Mouse (Mus musculus): ENCODE results near the gene Akr1cl. TPM values are rescaled to one million over a fixed set of nuclear protein-coding genes. Genes with fewer than 3 reads are reported as not detected.

Gene Akr1cl
- polyA plus RNA-seq, 1 experiment from 2014 or later: 0.64 TPM

DNA sequence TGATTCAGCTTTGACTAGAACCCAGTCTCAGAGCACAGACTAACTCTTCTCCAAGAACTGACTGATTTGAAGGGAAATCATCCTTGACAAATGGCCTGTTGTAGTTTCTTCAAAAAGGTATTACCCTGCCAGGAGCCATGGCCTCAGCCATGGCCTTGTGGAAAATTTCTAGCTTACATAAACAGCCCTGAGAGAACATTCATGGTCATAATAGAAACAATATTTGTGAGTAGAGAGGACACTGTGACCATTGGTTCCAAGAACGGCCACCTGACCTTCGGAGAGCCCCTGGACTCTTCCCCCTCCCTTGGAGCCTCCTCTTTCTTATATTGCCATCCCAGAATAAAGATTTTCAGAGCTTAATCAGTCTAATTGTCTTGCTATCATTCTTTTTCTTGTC, 10.9 kb upstream of the Akr1cl start:
- Histone ChIP-seq H3K4me2 (no peak overlapping the region), H3K9ac (no peak overlapping the region), H3K27me3 (no peaks in the 10 kb centered on the region), H3K9me3 (replicated peaks) (no peaks in the 10 kb centered on the region), H3K36me3 (no peaks in the 10 kb centered on the region), H3K4me3 (no peak overlapping the region), H3K4me1 (replicated peaks) (no peaks in the 10 kb centered on the region), H3K27ac (no peak overlapping the region)
- no peak for ATAC-seq (replicated peaks; ENCODE audit: insufficient number of reproducible peaks, insufficient read depth, low FRiP score, low read depth)
- 79% methylated on average over 2 of the region's 2 CpGs for WGBS

DNA sequence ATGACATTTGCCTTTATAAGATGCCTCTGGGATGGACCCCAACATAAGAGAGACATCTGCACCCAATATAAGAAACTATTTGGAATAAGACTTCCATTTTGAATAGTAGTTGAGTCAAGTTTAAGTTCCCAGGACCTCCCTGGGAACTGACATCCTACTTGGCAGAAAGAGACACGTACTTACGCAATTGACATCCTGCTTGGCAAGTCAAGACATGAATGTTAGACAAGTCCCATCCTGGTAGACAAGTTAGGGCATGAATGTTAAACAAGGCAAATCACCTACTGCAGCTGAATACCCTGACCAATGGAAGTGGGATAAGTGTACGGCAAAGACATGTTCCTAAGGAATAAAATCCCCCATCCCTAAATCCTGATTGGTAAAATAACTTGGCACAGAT, 9.3 kb upstream of the Akr1cl start:
- Histone ChIP-seq H3K9me3 (replicated peaks) (no peaks in the 10 kb centered on the region), H3K9ac (no peak overlapping the region), H3K27ac (no peak overlapping the region), H3K4me1 (replicated peaks) (no peaks in the 10 kb centered on the region), H3K4me2 (no peak overlapping the region), H3K27me3 (no peaks in the 10 kb centered on the region), H3K4me3 (no peak overlapping the region), H3K36me3 (no peaks in the 10 kb centered on the region)
- ATAC-seq (replicated peaks; ENCODE audit: insufficient number of reproducible peaks, insufficient read depth, low FRiP score, low read depth): no peak
- 90% methylated on average over 3 of the region's 3 CpGs for WGBS

DNA sequence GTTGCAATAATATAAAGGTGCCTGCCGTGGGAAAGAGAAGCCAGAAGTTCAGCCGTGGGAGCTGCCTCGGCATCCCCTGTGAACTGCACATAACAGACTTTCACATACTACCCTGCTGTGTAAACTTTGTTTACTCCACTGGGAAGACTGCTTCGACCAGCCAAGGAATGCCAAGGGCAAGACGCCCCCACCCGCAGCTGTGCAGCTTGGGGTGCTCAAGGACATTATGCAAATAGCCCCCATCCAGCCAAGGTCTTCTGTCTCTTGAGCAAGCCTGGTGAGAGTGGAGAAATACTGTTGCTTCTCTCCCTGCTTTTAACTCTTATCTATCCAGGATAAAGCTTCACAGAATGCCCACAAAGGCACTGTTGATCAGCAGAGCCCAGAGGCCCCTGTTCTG, 8.2 kb upstream of the Akr1cl start:
- no peaks in the 10 kb centered on the region for H3K27me3 ChIP-seq
- no peak overlapping the region for H3K27ac ChIP-seq
- no peak overlapping the region for H3K9ac ChIP-seq
- no peak overlapping the region for H3K4me2 ChIP-seq
- no peak overlapping the region for H3K4me3 ChIP-seq
- H3K4me1 ChIP-seq (replicated peaks): no peaks in the 10 kb centered on the region
- H3K36me3 ChIP-seq: no peaks in the 10 kb centered on the region
- 64% methylated on average over 6 of the region's 6 CpGs for WGBS
- no peak for ATAC-seq (replicated peaks; ENCODE audit: insufficient number of reproducible peaks, insufficient read depth, low FRiP score, low read depth)
- H3K9me3 ChIP-seq (replicated peaks): no peaks in the 10 kb centered on the region

DNA sequence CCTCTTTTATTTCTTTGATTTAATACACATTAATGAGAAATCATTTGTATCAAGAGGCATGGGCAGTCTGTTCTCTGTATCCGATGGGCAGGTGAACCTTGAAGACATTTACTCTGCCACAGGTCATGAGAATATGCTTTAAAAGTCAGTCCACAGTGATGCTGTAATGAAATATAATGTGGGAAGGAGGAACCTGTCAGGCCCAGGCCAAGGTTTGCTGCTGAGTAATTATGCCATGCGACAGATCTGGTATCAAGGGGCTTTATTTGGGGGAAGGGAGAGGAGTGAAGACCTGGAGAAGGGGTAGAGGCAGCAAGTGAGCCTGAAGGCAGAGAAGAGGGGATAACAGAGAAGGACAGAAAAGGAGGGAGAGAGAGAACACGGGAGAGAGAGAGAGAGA, 7.1 kb upstream of the Akr1cl start:
- Histone ChIP-seq H3K9ac (no peak overlapping the region), H3K4me1 (replicated peaks) (no peaks in the 10 kb centered on the region), H3K36me3 (no peaks in the 10 kb centered on the region), H3K9me3 (replicated peaks) (no peaks in the 10 kb centered on the region), H3K4me3 (no peak overlapping the region), H3K27me3 (no peaks in the 10 kb centered on the region), H3K27ac (no peak overlapping the region), H3K4me2 (no peak overlapping the region)
- 75% methylated on average over 3 of the region's 3 CpGs for WGBS
- ATAC-seq (replicated peaks; ENCODE audit: insufficient number of reproducible peaks, insufficient read depth, low FRiP score, low read depth): no peak

DNA sequence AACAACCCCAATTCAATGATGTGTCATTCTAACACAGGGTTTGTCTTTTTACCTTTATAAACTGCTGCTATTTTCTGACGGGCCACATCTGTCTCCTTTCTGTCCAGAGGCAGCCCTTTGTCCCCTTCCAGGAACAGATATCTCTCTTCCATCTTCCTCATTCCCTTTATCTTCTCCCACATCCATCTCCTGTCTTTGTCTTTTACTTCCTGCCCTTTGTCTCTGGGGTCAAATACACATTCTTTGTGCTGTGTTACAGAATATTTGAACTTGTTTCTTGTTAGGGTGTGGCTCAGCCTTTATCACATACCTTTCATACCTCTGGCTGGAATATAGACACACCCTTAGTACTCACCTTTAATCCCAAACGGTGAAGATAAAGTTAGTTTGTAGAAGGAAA, 5.0 kb upstream of the Akr1cl start:
- Histone ChIP-seq H3K4me1 (replicated peaks) (no peaks in the 10 kb centered on the region), H3K36me3 (no peaks in the 10 kb centered on the region), H3K27me3 (no peaks in the 10 kb centered on the region), H3K27ac (no peak overlapping the region), H3K4me3 (no peak overlapping the region), H3K9me3 (replicated peaks) (no peaks in the 10 kb centered on the region), H3K4me2 (no peak overlapping the region), H3K9ac (no peak overlapping the region)
- 52% methylated on average over 2 of the region's 2 CpGs for WGBS
- ATAC-seq (replicated peaks; ENCODE audit: insufficient number of reproducible peaks, insufficient read depth, low FRiP score, low read depth): no peak

DNA sequence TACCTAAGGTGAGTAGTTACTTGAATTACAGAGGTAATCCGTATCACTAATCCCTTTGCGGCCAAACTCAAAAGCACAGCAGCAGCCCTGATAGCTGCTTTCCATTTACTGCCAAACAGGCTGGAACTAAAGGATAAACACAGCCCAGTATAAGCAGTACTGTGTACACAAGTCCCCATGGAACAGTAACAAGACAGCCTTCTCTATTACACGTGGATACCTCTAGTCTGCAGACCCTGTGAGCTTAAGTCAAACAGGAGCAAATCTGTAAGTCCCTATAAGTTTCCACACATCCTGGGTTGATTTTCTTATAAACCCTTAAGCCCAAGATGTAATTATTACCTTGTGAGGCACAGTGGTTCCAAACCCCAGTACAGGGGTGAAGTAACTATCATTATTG, 3.0 kb upstream of the Akr1cl start:
- no peak overlapping the region for H3K4me2 ChIP-seq
- H3K27ac ChIP-seq: no peak overlapping the region
- no peak overlapping the region for H3K4me3 ChIP-seq
- no peaks in the 10 kb centered on the region for H3K9me3 ChIP-seq (replicated peaks)
- no peaks in the 10 kb centered on the region for H3K36me3 ChIP-seq
- no peaks in the 10 kb centered on the region for H3K4me1 ChIP-seq (replicated peaks)
- 44% methylated on average over 3 of the region's 3 CpGs for WGBS
- no peak overlapping the region for H3K9ac ChIP-seq
- ATAC-seq (replicated peaks; ENCODE audit: insufficient number of reproducible peaks, insufficient read depth, low FRiP score, low read depth): no peak
- no peaks in the 10 kb centered on the region for H3K27me3 ChIP-seq

DNA sequence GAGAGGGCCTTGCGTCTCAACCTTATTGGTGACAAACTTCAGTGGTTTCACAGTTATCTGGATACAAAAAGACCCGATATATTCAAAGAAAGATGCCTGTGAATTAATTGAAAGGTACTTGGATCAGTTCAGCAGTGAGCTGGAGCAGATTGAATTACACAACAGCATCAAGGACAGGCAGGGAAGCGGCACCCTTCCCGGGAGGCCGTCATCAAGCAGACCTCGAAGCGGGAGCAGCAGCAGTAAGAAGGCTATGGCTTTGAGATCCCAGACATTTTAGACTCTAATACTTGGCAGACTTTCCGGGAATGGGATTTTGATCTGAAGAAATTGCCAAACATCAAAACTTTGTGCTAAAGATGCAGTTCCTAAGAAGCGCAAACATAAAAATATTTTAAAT, 4.4 kb downstream of the Akr1cl start:
- 65% methylated on average over 9 of the region's 9 CpGs for WGBS
- ATAC-seq (replicated peaks; ENCODE audit: insufficient number of reproducible peaks, insufficient read depth, low FRiP score, low read depth): no peak
- no peak overlapping the region for H3K4me3 ChIP-seq

DNA sequence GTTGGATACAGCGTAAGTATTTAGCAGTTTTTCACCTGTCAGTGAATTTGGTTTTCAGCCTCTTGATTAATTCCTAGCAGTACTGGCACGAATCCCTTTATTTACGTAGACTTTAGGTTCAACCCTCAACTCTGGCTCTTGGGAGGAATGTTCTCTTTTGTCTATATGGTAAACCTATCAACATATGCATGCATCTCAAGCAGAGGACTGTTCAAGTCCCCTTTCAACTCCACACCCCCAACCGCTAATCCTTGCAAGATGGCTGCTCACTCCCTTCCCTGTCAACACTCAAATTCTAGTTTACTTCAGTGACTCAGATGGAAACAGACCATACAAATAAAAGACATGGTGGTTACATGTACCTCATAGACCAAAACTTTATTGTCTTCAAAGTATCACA, 19.8 kb downstream of the Akr1cl start:
- H3K4me1 ChIP-seq (replicated peaks): no peaks in the 10 kb centered on the region
- ATAC-seq (replicated peaks; ENCODE audit: insufficient number of reproducible peaks, insufficient read depth, low FRiP score, low read depth): no peak
- H3K36me3 ChIP-seq: no peaks in the 10 kb centered on the region
- H3K4me3 ChIP-seq: no peak overlapping the region
- H3K4me2 ChIP-seq: no peak overlapping the region
- H3K9me3 ChIP-seq (replicated peaks): no peaks in the 10 kb centered on the region
- no peak overlapping the region for H3K27ac ChIP-seq
- 85% methylated on average over 4 of the region's 4 CpGs for WGBS
- no peaks in the 10 kb centered on the region for H3K27me3 ChIP-seq
- no peak overlapping the region for H3K9ac ChIP-seq

More for the DNA sequence above, 4.4 kb downstream of the Akr1cl start:
- Histone ChIP-seq H3K36me3 (no peaks in the 10 kb centered on the region), H3K4me2 (no peak overlapping the region), H3K27me3 (no peaks in the 10 kb centered on the region), H3K4me1 (replicated peaks) (no peaks in the 10 kb centered on the region), H3K27ac (no peak overlapping the region), H3K9ac (no peak overlapping the region), H3K9me3 (replicated peaks) (no peaks in the 10 kb centered on the region)

DNA sequence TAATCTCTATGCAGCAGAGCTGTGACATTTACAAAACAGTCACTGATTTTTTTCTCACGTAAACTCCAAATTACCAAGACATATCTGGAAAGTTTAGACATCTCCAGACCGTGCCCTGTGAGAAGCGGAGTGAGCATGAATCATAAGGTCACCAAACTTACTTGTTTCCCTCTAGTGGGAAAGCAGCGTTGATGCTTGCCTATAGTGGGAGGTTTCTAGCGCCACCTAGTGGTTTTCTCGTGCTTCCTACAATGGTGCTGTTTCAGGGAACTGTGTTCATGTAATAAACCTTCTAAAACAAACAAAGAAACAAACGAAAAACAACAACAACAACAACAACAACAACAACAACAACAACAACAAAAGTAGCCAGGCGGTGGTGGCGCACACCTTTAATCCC, 22.4 kb downstream of the Akr1cl start:
- no peaks in the 10 kb centered on the region for H3K27me3 ChIP-seq
- H3K9ac ChIP-seq: no peak overlapping the region
- no peaks in the 10 kb centered on the region for H3K36me3 ChIP-seq
- ATAC-seq (replicated peaks; ENCODE audit: insufficient number of reproducible peaks, insufficient read depth, low FRiP score, low read depth): no peak
- no peak overlapping the region for H3K4me3 ChIP-seq
- no peak overlapping the region for H3K4me2 ChIP-seq
- H3K4me1 ChIP-seq (replicated peaks): no peaks in the 10 kb centered on the region
- no peaks in the 10 kb centered on the region for H3K9me3 ChIP-seq (replicated peaks)
- 10% methylated on average over 9 of the region's 9 CpGs for WGBS
- no peak overlapping the region for H3K27ac ChIP-seq

DNA sequence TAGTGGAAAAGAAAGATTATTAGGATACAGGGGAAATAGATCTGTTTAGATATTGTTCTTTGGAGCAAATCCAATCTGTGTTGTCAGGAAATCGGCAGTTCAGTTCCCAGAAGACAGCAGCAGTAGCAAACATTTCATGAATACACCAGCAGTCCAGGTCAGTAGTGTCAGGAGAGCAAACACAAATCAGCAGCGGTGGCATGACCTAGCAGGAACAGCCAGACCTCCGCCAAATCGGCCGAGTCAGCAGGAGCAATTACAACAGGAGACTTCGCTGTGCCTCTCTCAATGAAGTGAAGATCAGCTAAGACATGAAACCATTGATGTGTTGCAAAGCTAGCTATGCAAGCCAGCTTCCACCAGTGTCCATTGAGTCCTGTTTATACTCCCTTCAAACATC, 27.0 kb downstream of the Akr1cl start:
- no peak overlapping the region for H3K4me3 ChIP-seq
- H3K9ac ChIP-seq: no peak overlapping the region
- no peak overlapping the region for H3K27ac ChIP-seq
- no peaks in the 10 kb centered on the region for H3K27me3 ChIP-seq
- H3K9me3 ChIP-seq (replicated peaks): no peaks in the 10 kb centered on the region
- ATAC-seq (replicated peaks; ENCODE audit: insufficient number of reproducible peaks, insufficient read depth, low FRiP score, low read depth): no peak
- no peaks in the 10 kb centered on the region for H3K36me3 ChIP-seq
- 86% methylated on average over 6 of the region's 6 CpGs for WGBS
- H3K4me1 ChIP-seq (replicated peaks): no peaks in the 10 kb centered on the region
- H3K4me2 ChIP-seq: no peak overlapping the region

DNA sequence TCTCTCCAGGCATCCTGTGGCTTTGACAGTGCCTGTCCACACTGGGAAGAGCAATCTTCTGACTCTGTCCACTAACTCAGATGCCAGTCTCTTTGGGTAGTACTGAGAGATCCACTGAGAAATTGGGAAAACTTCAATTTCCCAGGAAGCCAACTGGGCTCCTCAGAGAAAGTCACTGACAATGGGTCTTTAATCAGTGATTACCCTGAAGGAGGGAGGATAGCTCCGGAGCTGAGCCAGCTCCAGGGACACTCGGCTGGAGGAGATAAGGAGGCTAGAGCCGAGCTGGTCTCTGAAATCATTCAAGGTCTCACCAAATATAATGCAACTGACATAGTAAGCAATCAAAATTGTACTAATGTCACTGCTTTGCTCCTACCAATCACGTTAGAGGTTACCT, 28.0 kb downstream of the Akr1cl start:
- 35% methylated on average over 4 of the region's 4 CpGs for WGBS

DNA sequence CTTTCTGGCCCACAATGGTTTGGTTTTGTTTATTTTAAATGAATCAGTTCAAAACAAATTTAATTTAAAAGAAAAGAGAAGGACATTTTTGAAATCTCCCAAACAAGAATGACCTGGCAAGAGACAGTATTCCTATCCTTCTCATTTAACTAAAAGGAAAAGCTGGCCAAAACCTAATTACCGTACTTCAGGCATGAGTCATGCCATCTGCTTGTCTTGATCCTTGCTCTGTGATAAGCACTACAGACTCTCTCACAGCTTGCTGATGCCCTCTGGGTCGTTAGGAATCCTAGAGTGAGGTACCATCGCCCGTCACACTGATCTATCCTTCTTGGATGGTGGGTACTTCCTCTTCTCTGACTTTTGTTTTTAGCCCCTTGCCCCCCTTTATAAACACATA, 39.4 kb downstream of the Akr1cl start:
- no peaks in the 10 kb centered on the region for H3K36me3 ChIP-seq
- WGBS: 64% methylated on average over 4 of the region's 4 CpGs
- no peaks in the 10 kb centered on the region for H3K27me3 ChIP-seq
- no peak overlapping the region for H3K9ac ChIP-seq
- H3K4me2 ChIP-seq: no peak overlapping the region
- no peak overlapping the region for H3K27ac ChIP-seq
- H3K4me3 ChIP-seq: no peak overlapping the region
- no peaks in the 10 kb centered on the region for H3K4me1 ChIP-seq (replicated peaks)
- no peak for ATAC-seq (replicated peaks; ENCODE audit: insufficient number of reproducible peaks, insufficient read depth, low FRiP score, low read depth)
- no peaks in the 10 kb centered on the region for H3K9me3 ChIP-seq (replicated peaks)

More for the DNA sequence above, 28.0 kb downstream of the Akr1cl start:
- no peak for ATAC-seq (replicated peaks; ENCODE audit: insufficient number of reproducible peaks, insufficient read depth, low FRiP score, low read depth)
- Histone ChIP-seq H3K9me3 (replicated peaks) (no peaks in the 10 kb centered on the region), H3K36me3 (no peaks in the 10 kb centered on the region), H3K4me1 (replicated peaks) (no peaks in the 10 kb centered on the region), H3K9ac (no peak overlapping the region), H3K27ac (no peak overlapping the region), H3K4me3 (no peak overlapping the region), H3K4me2 (no peak overlapping the region), H3K27me3 (no peaks in the 10 kb centered on the region)

DNA sequence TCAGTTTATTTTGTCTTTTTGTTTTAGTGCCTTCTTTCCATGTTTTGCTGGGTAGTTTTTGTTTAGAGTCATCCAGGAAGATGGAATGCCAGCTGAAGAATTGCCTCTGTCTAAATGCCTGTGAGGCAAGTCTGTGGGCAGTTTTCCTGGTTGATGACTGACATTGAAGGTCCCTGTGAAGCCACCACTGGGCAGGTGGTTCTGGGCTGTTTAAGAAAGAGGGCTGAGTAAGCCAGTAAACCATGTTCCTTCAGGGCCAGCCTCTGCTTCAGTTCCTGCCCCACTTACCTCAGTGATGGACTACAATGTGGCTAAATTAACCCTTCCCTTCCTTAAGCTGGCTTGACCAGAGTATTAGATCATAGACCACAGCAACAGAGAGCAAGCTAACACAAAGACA, 44.4 kb downstream of the Akr1cl start:
- no peak overlapping the region for H3K4me2 ChIP-seq
- no peak for ATAC-seq (replicated peaks; ENCODE audit: insufficient number of reproducible peaks, insufficient read depth, low FRiP score, low read depth)
- no peak overlapping the region for H3K27ac ChIP-seq
- H3K4me1 ChIP-seq (replicated peaks): no peaks in the 10 kb centered on the region
- H3K9ac ChIP-seq: no peak overlapping the region
- H3K9me3 ChIP-seq (replicated peaks): no peaks in the 10 kb centered on the region
- H3K27me3 ChIP-seq: no peaks in the 10 kb centered on the region
- no peak overlapping the region for H3K4me3 ChIP-seq
- H3K36me3 ChIP-seq: no peaks in the 10 kb centered on the region
